Mouse (Mus musculus) heart, embryonic 16.5 days (tissue): ENCODE data around the gene Btbd6. TPM values are rescaled to one million over a fixed set of nuclear protein-coding genes. Genes with fewer than 3 reads are reported as not detected.

Source experiments
- ATAC-seq: fragments of 200-750 bp; cut with Nextera tagmentation; replicated peaks from 2 replicates; pipeline ENCODE4 v1.8.0; 2017; ENCODE audit warnings: moderate number of reproducible peaks; ENCODE audit not compliant: insufficient read depth, low FRiP score; ENCODE audit errors: extremely low read depth
- H3K27ac ChIP-seq: fragments of 300-500 bp; sonication (generic); 2 replicates; pipeline ENCODE4 v1.5.1; 2014; ENCODE audit warnings: mild to moderate bottlenecking, low read length, control low read depth, moderate library complexity
- H3K27me3 ChIP-seq: fragments of 300-500 bp; sonication (generic); 2 replicates; pipeline ENCODE4 v1.6.1; 2014; ENCODE audit warnings: low read length, mixed read lengths; ENCODE audit not compliant: control insufficient read depth, insufficient read depth
- H3K36me3 ChIP-seq: fragments of 300-500 bp; sonication (generic); 2 replicates; pipeline ENCODE4 v1.6.1; 2014; ENCODE audit not compliant: control insufficient read depth, insufficient read depth
- H3K4me1 ChIP-seq: fragments of 300-500 bp; sonication (generic); 2 replicates; pipeline ENCODE4 v1.6.1; 2014; ENCODE audit warnings: low read length, mixed read lengths; ENCODE audit not compliant: control insufficient read depth, insufficient read depth
- H3K4me2 ChIP-seq: fragments of 300-500 bp; sonication (generic); 2 replicates; pipeline ENCODE4 v1.6.1; 2014; ENCODE audit warnings: low read depth, mild to moderate bottlenecking, control low read depth, low read length
- H3K4me3 ChIP-seq: fragments of 300-500 bp; sonication (generic); 2 replicates; pipeline ENCODE4 v1.5.1; 2014; ENCODE audit warnings: mild to moderate bottlenecking, control low read depth, low read length
- H3K9ac ChIP-seq: fragments of 300-500 bp; sonication (generic); 2 replicates; pipeline ENCODE4 v1.6.1; 2014; ENCODE audit warnings: low read length, control low read depth
- H3K9me3 ChIP-seq: fragments of 300-500 bp; sonication (generic); replicated peaks from 2 replicates; pipeline ENCODE4 v1.6.1; 2016; ENCODE audit warnings: low read length; ENCODE audit not compliant: control insufficient read depth
- WGBS: fragments of 180-500 bp; shearing (Covaris S2); extraction: QIAGEN DNeasy Blood & Tissue Kit; methylation state at CpG from one replicate; pipeline ENCODE4 v1.1.7; 2014; 5-methylcytosine and 5-hydroxymethylcytosine counted together
- polyA plus RNA-seq: library from polyadenylated mRNA; unstranded; fragments of >200 nt; fragmentation: Nextera tagmentation; extraction: Ambion mirVana; gene quantifications from 2 replicates; pipeline ENCODE4 v1.2.1, GENCODE M21; 2015

The Btbd6 gene
- polyA plus RNA-seq, 1 experiment from 2014 or later = 26.0 TPM

DNA sequence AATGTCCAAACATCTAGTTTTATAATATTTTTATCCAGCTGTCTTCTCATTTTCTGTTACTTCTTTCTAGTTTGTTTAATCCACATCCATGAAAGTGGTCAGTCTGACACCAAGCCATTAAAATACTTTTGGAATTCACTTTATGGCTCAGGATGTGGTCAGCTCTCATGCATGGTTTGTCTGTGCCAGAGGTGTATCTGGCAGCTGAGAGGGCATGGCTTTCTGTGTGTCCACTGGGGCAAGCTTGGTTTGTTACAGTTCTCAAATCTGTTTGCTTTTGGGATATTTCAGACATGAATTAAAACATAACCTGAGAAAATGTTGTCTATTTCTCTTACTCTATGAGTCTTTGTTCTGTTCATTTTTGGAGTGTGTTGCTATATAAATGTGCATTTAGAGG lies 45.2 kb downstream of the Btbd6 start:
- Histone ChIP-seq H3K9me3 (no peaks in the 10 kb centered on the region), H3K9ac (no peak overlapping the region), H3K27me3 (no peaks in the 10 kb centered on the region), H3K4me1 (peaks cover 4% of the 10 kb centered on the region; the same call in 1 of the 2 replicates), H3K4me2 (no peak overlapping the region), H3K27ac (no peak overlapping the region), H3K4me3 (no peak overlapping the region), H3K36me3 (peaks cover 3% of the 10 kb centered on the region; the same call in 1 of the 2 replicates)
- ATAC-seq = no peak

DNA sequence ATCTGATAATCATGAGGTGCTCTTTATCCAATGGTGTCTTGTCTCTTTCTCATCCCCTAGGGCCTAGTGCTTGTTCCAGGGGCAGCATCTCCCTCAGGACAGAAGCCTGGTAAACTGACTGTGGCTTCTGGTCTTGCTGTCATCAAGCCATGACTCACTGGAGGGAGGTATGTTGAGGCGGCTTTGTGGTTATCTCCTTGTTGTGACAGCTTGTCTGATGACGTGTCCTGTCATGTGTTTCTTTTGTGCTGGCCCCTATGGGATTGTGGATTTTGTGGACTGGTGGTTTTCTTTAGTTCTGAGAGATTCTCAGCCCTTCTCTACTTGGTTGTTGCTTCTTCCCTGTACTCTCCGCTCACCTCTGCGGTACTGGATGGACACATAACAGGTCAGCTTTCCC lies 46.8 kb downstream of the Btbd6 start:
- ATAC-seq = no peak
- 54% methylated on average over 4 of the region's 4 CpGs for WGBS

GRCm38 (mm10) chr12:113026557-113026956 lies 50.3 kb downstream of the Btbd6 start:
- Histone ChIP-seq H3K9me3 (0 out of 2 replicates have a peak, but pooled peaks cover 2% of the 10 kb centered on the region), H3K27ac (no peak overlapping the region), H3K27me3 (no peaks in the 10 kb centered on the region), H3K4me3 (no peak overlapping the region), H3K4me2 (no peak overlapping the region), H3K4me1 (peaks cover 14% of the 10 kb centered on the region), H3K36me3 (no peaks in the 10 kb centered on the region), H3K9ac (no peak overlapping the region)
- no peak for ATAC-seq
- WGBS = 95% methylated on average over 1 of the region's 1 CpGs

More for the DNA sequence above, 46.8 kb downstream of the Btbd6 start:
- H3K36me3 ChIP-seq = peaks cover 3% of the 10 kb centered on the region; the same call in 1 of the 2 replicates
- no peaks in the 10 kb centered on the region for H3K27me3 ChIP-seq
- 0 out of 2 replicates have a peak, but pooled peaks cover 2% of the 10 kb centered on the region for H3K9me3 ChIP-seq
- peaks cover 9% of the 10 kb centered on the region for H3K4me1 ChIP-seq
- H3K4me2 ChIP-seq = no peak overlapping the region
- no peak overlapping the region for H3K9ac ChIP-seq
- no peak overlapping the region for H3K4me3 ChIP-seq
- H3K27ac ChIP-seq = no peak overlapping the region

GRCm38 (mm10) chr12:113027495-113027894 lies 51.2 kb downstream of the Btbd6 start:
- ATAC-seq = no peak
- WGBS = 86% methylated on average over 2 of the region's 2 CpGs
- Histone ChIP-seq H3K9ac (no peak overlapping the region), H3K36me3 (no peaks in the 10 kb centered on the region), H3K4me3 (no peak overlapping the region), H3K27ac (no peak overlapping the region), H3K4me1 (peaks cover 23% of the 10 kb centered on the region), H3K9me3 (0 out of 2 replicates have a peak, but pooled peaks cover 2% of the 10 kb centered on the region), H3K4me2 (no peak overlapping the region), H3K27me3 (no peaks in the 10 kb centered on the region)

DNA sequence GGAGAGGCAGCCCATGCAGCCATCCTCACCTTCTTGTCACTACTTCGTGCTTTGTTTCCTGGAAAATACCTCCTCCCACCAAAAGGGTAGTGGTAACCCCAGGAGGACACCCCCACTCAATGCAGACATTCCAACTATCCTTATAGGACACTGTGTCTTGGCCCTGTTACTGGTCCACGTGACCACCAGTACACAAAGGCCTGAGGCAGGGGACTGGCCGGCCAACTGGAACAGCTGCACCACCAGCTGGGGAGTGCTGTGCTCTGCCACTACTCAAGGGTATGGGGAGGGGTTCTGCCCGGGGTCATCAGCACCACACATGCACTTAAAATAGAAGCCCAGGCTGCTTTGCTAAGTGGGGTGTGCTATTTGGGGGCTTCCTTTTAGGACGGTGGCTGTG lies 51.8 kb downstream of the Btbd6 start:
- H3K9me3 ChIP-seq = 0 out of 2 replicates have a peak, but pooled peaks cover 2% of the 10 kb centered on the region
- no peaks in the 10 kb centered on the region for H3K36me3 ChIP-seq
- 44% methylated on average over 5 of the region's 5 CpGs for WGBS
- H3K4me2 ChIP-seq = no peak overlapping the region
- H3K4me3 ChIP-seq = no peak overlapping the region
- H3K27me3 ChIP-seq = no peaks in the 10 kb centered on the region
- no peak overlapping the region for H3K9ac ChIP-seq
- ATAC-seq = peak; percentile 39
- peaks cover 25% of the 10 kb centered on the region for H3K4me1 ChIP-seq
- no peak overlapping the region for H3K27ac ChIP-seq

Other genes with a start within 250 kb of the Btbd6 start
- gene Pld4, start 215.8 kb upstream of the Btbd6 start, polyA plus RNA-seq = 19.4 and 32.5 TPM in 2 replicates
- gene Ahnak2, start 173.8 kb upstream of the Btbd6 start, polyA plus RNA-seq = 2.0 and 2.1 TPM in 2 replicates
- gene Clba1, start 167.5 kb upstream of the Btbd6 start, polyA plus RNA-seq = 6.0 and 8.4 TPM in 2 replicates
- gene Cdca4, start 147.1 kb upstream of the Btbd6 start, polyA plus RNA-seq = 44.7 and 53.2 TPM in 2 replicates
- 1.4 and 3.6 TPM in 2 replicates for gene Gpr132, start 108.3 kb upstream of the Btbd6 start, polyA plus RNA-seq
- gene Jag2, start 46.7 kb upstream of the Btbd6 start, polyA plus RNA-seq = 4.0 and 5.4 TPM in 2 replicates
- gene Nudt14, start 34.4 kb upstream of the Btbd6 start, polyA plus RNA-seq = 36.0 and 43.3 TPM in 2 replicates
- 38.3 and 42.6 TPM in 2 replicates for gene Brf1, start 24.2 kb downstream of the Btbd6 start, polyA plus RNA-seq
- gene Pacs2, start 38.0 kb downstream of the Btbd6 start, polyA plus RNA-seq = 7.0 and 8.2 TPM in 2 replicates
- not detected in 2 replicates for gene Tex22, start 98.0 kb downstream of the Btbd6 start, polyA plus RNA-seq
- 10.8 and 12.1 TPM in 2 replicates for gene Mta1, start 121.8 kb downstream of the Btbd6 start, polyA plus RNA-seq
- gene Crip2, start 163.8 kb downstream of the Btbd6 start, polyA plus RNA-seq = 1,743 and 2,017 TPM in 2 replicates
- 719 and 763 TPM in 2 replicates for gene Crip1, start 169.8 kb downstream of the Btbd6 start, polyA plus RNA-seq
- gene Tedc1, start 179.9 kb downstream of the Btbd6 start, polyA plus RNA-seq = 25.0 and 28.1 TPM in 2 replicates
- gene Tmem121, start 209.4 kb downstream of the Btbd6 start, polyA plus RNA-seq = 5.5 and 7.8 TPM in 2 replicates